Mouse (Mus musculus) bone marrow macrophage, adult 2 months (primary cell): ENCODE measurements around the gene Gm28230.

Source experiments
- CTCF ChIP-seq: IDR thresholded peaks from 2 replicates; pipeline ENCODE4 v1.5.1; 2012; ENCODE audit warnings: low read depth, mild to moderate bottlenecking, low read length, moderate library complexity
- POLR2A ChIP-seq: IDR thresholded peaks from 2 replicates; pipeline ENCODE4 v1.6.1; 2012; ENCODE audit warnings: mild to moderate bottlenecking, low read depth, low read length, borderline replicate concordance

DNA sequence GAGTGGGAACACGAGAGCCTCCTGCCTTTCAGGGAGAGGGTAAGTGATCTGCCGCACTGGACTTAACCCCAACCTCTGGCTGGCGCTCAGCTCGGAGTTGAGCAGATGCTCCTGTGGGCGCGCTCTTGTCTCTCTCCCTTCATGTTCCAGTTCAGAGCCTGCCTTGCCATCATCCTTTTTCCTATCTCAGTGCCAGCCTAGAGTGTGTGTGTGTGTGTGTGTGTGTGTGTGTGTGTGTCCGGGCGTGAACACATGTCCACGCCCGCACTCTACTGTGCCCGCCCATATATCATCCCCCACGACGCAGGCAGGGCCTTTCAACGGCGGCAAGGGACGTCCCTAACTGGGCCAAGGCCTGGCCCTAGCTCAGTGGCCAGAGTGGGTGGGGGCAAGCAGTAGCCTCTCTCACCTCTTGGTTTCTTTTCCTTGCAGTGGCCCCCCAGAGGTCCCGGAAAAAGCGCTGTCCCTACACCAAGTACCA, 43.0 kb upstream of the Gm28230 start:
- TF ChIP-seq POLR2A (no peak), CTCF (no peak)
